Mouse (Mus musculus) stomach, embryonic 16.5 days (tissue): ENCODE results near the gene Ube2q2. TPM values are rescaled to one million over a fixed set of nuclear protein-coding genes. Genes with fewer than 3 reads are reported as not detected.

Experiments used
- ATAC-seq: fragments of 200-750 bp; cut with Nextera tagmentation; 2 replicates; pipeline ENCODE4 v1.8.0; 2017; ENCODE audit warnings: moderate number of reproducible peaks, moderate TSS enrichment; ENCODE audit not compliant: insufficient read depth, low FRiP score
- H3K27ac ChIP-seq: fragments of 300-500 bp; sonication (generic); 2 replicates; pipeline ENCODE4 v1.5.1; 2014; ENCODE audit warnings: low read length
- H3K27me3 ChIP-seq: fragments of 300-500 bp; sonication (generic); 2 replicates; pipeline ENCODE4 v1.6.1; 2014; ENCODE audit warnings: low read length, control low read depth, mixed read lengths; ENCODE audit not compliant: control insufficient read depth, insufficient read depth
- H3K36me3 ChIP-seq: fragments of 300-500 bp; sonication (generic); 2 replicates; pipeline ENCODE4 v1.6.1; 2014; ENCODE audit warnings: low read length; ENCODE audit not compliant: control insufficient read depth, insufficient read depth
- H3K4me1 ChIP-seq: fragments of 300-500 bp; sonication (generic); 2 replicates; pipeline ENCODE4 v1.6.1; 2014; ENCODE audit warnings: low read length, control low read depth, mixed read lengths; ENCODE audit not compliant: control insufficient read depth, insufficient read depth
- H3K4me2 ChIP-seq: fragments of 300-500 bp; sonication (generic); 2 replicates; pipeline ENCODE4 v1.6.1; 2014; ENCODE audit warnings: low read depth, low read length, mixed read lengths
- H3K4me3 ChIP-seq: fragments of 300-500 bp; sonication (generic); replicated peaks from 2 replicates; pipeline ENCODE4 v1.5.1; 2014; ENCODE audit warnings: mild to moderate bottlenecking, low read length
- H3K9ac ChIP-seq: fragments of 300-500 bp; sonication (generic); 2 replicates; pipeline ENCODE4 v1.6.1; 2014; ENCODE audit warnings: low read length
- H3K9me3 ChIP-seq: fragments of 300-500 bp; sonication (generic); replicated peaks from 2 replicates; pipeline ENCODE4 v1.6.1; 2016; ENCODE audit warnings: low read length, control low read depth; ENCODE audit not compliant: control insufficient read depth
- WGBS: fragments of 180-500 bp; shearing (Covaris S2); extraction: QIAGEN DNeasy Blood & Tissue Kit; methylation state at CpG from one replicate; pipeline ENCODE4 v1.1.7; 2014; 5-methylcytosine and 5-hydroxymethylcytosine counted together
- polyA plus RNA-seq: library from polyadenylated mRNA; unstranded; fragments of >200 nt; fragmentation: Nextera tagmentation; extraction: Ambion mirVana; gene quantifications from 2 replicates; pipeline ENCODE4 v1.2.1, GENCODE M21; 2015

Gene Ube2q2
- polyA plus RNA-seq, 1 experiment from 2014 or later: 15.8 TPM

DNA sequence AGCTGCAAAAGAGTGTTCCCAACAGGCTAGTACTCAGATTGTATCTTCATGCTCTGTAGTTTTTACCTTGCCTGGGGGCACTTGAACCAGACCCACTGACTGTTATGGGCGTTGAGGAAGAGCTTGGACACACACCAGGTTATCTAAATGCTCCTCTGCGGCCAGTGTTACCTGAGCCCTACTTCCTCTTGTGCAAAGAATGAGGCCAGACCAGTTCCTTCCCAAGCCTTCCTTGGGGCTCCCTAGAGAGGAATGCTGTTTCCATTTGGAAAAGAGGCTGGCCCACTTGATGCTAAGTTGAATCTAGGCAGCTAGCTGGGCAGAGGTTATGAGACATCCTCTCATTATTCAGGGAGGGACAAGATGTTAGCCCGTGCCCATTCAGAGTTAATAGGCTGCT, 26.1 kb upstream of the Ube2q2 start:
- H3K9me3 ChIP-seq: no peaks in the 10 kb centered on the region
- H3K27me3 ChIP-seq: no peaks in the 10 kb centered on the region
- no peak overlapping the region for H3K4me2 ChIP-seq
- H3K4me3 ChIP-seq: no peak overlapping the region
- no peaks in the 10 kb centered on the region for H3K36me3 ChIP-seq
- no peak overlapping the region for H3K27ac ChIP-seq
- 50% methylated on average over 3 of the region's 3 CpGs for WGBS
- H3K9ac ChIP-seq: no peak overlapping the region
- ATAC-seq: no peak
- H3K4me1 ChIP-seq: no peaks in the 10 kb centered on the region

DNA sequence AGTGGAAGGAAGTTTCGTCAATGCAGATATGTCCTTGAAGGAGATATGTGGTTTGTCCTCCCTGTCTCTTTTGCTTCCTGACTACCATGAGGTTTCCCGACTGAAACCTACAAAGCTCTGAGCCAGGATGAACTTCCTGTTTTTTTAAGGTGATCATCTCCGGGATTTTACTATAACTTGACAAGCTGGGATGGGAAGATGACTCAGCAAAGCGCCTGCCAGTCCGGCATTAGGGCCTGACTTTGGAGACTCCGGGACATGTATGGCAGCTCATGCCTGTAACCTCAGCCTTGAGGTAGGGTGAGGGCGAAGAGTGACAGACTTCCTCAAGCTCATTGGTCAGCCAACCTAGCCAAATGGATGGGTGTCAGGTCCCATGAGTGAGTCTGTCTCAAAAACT, 22.9 kb upstream of the Ube2q2 start:
- ATAC-seq: no peak
- Histone ChIP-seq H3K27me3 (no peaks in the 10 kb centered on the region), H3K36me3 (no peaks in the 10 kb centered on the region), H3K9ac (no peak overlapping the region), H3K4me2 (no peak overlapping the region), H3K4me1 (no peaks in the 10 kb centered on the region), H3K27ac (no peak overlapping the region), H3K9me3 (no peaks in the 10 kb centered on the region), H3K4me3 (no peak overlapping the region)
- 76% methylated on average over 7 of the region's 7 CpGs for WGBS

DNA sequence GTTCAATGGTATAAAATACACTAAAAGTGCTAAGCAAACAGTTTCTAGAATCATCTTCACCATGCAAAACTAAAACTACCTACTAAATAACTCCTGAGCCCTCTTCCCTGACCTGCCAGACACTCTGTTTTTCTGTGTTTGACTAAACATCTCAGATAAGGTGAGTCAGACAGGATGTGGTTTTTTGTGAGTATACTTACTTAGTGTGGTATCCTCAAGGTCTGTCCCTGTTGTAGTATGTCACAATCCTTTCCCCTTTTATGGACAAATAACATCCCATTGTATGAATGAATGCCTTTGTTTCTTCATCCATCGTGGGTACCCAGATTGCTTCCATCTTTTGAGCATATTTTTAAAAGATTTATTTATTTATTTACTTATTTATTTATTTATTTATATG, 22.4 kb upstream of the Ube2q2 start:
- no peak overlapping the region for H3K4me3 ChIP-seq
- no peaks in the 10 kb centered on the region for H3K27me3 ChIP-seq
- H3K27ac ChIP-seq: no peak overlapping the region
- WGBS: 64% methylated on average over 1 of the region's 1 CpGs
- H3K9ac ChIP-seq: no peak overlapping the region
- no peaks in the 10 kb centered on the region for H3K4me1 ChIP-seq
- H3K4me2 ChIP-seq: no peak overlapping the region
- ATAC-seq: no peak
- no peaks in the 10 kb centered on the region for H3K36me3 ChIP-seq
- no peaks in the 10 kb centered on the region for H3K9me3 ChIP-seq

DNA sequence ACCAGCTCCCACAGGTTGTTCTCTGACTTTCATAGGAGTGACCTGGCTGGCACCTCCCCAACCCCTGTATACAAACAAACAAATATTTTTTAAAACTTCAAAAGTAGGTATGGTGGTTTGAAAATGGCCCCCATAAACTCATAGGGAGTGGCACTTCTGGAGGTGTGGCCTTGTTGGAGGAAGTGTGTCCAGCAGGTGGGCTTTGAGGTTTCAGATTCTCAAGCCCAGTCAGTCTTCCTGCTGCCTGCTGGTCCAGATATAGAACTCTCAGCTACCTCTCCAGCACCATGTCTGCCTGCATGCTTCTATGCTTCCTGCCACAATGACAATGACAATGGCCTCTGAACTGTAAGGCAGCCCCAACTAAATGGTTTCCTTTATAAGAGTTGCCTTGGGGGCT, 16.8 kb upstream of the Ube2q2 start:
- Histone ChIP-seq H3K4me3 (no peak overlapping the region), H3K27ac (no peak overlapping the region), H3K4me2 (no peak overlapping the region), H3K9ac (no peak overlapping the region), H3K9me3 (no peaks in the 10 kb centered on the region), H3K27me3 (no peaks in the 10 kb centered on the region), H3K4me1 (no peaks in the 10 kb centered on the region), H3K36me3 (no peaks in the 10 kb centered on the region)
- no peak for ATAC-seq

DNA sequence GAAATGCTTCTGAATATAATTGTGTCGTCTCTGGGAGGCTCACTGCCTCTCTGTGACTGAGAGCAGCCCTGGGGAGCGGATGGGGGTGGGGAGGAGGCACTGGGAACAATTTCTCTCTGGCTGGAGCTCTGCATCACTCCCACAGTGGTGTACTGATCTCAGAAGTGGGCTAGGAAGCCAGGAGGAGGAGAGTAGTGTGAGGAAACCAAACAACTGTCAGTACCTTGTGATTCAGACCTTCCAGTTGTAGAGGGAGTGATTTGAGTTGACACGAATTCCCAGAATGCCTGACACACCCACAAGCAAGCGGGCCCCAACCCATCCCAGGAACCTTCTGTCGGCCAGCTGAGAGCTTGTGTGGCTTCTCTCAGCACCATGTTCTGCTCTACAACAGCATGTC, 12.1 kb upstream of the Ube2q2 start:
- H3K4me3 ChIP-seq: no peak overlapping the region
- no peak overlapping the region for H3K4me2 ChIP-seq
- no peaks in the 10 kb centered on the region for H3K9me3 ChIP-seq
- WGBS: 21% methylated on average over 5 of the region's 5 CpGs
- no peak overlapping the region; the same call in 1 of the 2 replicates for H3K27ac ChIP-seq
- H3K27me3 ChIP-seq: no peaks in the 10 kb centered on the region
- no peak overlapping the region for H3K9ac ChIP-seq
- no peak for ATAC-seq
- no peaks in the 10 kb centered on the region for H3K36me3 ChIP-seq
- no peaks in the 10 kb centered on the region for H3K4me1 ChIP-seq

DNA sequence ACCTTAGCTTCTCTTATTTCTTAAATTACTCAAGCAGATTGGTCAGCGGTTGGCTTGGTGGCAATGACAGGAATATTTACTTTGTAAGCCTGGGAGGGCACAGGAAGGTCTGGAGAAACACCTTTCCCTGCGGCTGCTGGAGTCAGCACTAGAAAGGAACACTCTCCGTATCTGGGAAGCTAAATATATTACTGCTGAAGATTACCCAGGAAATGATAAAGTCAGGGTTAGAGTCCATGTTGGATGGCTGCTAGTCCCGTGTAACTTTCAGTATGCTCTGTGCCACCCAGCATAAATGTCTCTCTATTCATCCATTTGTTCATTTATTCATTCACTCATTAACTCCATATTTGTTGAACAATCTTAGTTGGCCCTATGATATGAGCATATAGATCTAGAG, 11.5 kb upstream of the Ube2q2 start:
- H3K9ac ChIP-seq: no peak overlapping the region
- no peaks in the 10 kb centered on the region for H3K9me3 ChIP-seq
- no peak for ATAC-seq
- H3K4me1 ChIP-seq: no peaks in the 10 kb centered on the region
- no peaks in the 10 kb centered on the region for H3K36me3 ChIP-seq
- H3K4me3 ChIP-seq: no peak overlapping the region
- no peak overlapping the region; the same call in 1 of the 2 replicates for H3K27ac ChIP-seq
- WGBS: 47% methylated on average over 4 of the region's 4 CpGs
- H3K27me3 ChIP-seq: no peaks in the 10 kb centered on the region
- no peak overlapping the region for H3K4me2 ChIP-seq

DNA sequence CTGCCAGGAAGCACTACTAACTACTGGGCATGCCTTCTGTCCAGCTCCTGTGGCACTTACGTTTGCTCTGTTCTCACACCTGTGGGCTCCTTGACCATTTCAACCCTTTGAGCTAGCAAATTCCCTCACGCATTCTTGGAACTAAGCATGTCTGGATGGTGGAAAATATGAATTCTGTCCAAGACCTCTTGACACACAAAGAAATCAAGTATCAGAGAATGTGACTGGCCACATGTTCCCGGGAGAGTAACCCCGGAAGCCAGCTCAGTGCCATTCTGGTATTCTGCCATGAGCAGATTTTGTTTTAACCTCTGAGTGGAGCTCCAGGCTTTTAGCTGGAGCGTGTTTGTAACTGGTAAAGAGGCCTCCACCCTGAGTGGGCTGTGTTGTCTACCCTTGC, 8.7 kb upstream of the Ube2q2 start:
- H3K36me3 ChIP-seq: no peaks in the 10 kb centered on the region
- ATAC-seq: no peak
- no peak overlapping the region for H3K9ac ChIP-seq
- no peaks in the 10 kb centered on the region for H3K9me3 ChIP-seq
- WGBS: 66% methylated on average over 5 of the region's 5 CpGs
- H3K27me3 ChIP-seq: no peaks in the 10 kb centered on the region
- no peaks in the 10 kb centered on the region for H3K4me1 ChIP-seq
- H3K4me3 ChIP-seq: no peak overlapping the region
- no peak overlapping the region for H3K27ac ChIP-seq
- H3K4me2 ChIP-seq: no peak overlapping the region

DNA sequence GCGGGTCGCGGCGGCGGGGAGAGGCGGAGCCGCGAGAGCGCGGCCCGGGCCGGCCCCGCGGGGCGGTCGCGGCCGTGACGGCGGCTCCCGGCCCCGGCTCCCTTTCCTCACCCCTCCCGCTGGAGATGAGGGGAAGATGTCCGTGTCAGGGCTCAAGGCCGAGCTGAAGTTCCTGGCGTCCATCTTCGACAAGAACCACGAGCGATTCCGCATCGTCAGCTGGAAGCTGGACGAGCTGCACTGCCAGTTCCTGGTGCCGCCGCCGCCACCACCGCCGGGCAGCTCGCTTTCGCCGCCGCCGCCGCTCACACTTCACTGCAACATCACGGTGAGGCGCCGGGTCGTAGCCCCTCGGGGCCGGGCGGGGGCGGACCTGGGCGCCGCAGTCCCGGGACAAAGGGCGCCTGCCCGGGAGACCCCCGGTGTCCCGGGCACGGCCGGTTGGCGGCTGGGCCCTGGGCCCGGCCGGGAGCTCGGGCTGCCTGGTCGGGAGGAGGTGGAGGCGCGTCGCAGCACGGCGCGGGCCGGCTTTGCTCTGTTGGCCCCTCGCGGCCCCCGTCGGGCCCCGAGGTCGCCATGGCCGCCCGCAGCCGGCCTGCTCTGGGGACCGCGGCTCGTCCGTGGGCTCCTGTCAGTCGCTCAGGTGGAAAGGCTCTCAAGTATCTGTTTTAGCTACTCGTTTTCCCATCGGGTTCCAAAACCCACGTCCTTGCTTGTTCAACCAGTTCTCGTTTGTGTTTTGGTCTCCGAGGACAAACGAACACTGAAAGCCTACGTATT, 1.0 kb downstream of the Ube2q2 start:
- no peaks in the 10 kb centered on the region for H3K36me3 ChIP-seq
- WGBS: under 1% methylated on average over 65 of the region's 93 CpGs

DNA sequence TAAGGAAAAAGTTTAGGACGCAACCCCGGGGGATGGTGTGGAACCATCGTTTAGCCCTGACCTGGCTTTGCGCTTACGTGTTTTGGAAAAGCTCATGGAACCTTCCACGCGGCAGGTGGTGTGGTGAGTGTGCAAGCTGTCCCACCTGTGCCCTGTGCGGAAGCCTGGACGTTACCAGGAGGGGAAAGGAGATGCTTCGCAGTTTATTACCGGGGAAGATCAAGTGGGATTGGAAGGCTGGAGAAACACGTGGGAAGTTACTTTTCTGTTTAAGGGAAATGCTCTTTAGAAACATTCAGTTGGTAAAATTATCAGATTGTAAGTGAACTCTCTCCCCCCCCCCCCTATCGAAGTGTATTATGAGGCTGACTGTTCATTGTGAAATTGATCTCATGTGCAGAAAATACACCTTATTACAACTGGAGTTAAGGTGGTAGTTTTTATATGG, 1.6 kb downstream of the Ube2q2 start:
- Histone ChIP-seq H3K4me1 (peaks cover 15% of the 10 kb centered on the region), H3K4me2 (peak overlapping the region; percentile 93), H3K9ac (peak overlapping the region; percentile 92), H3K36me3 (no peaks in the 10 kb centered on the region), H3K4me3 (peak overlapping the region; percentile 74), H3K27me3 (no peaks in the 10 kb centered on the region), H3K27ac (no peak overlapping the region), H3K9me3 (no peaks in the 10 kb centered on the region)
- 4% methylated on average over 13 of the region's 13 CpGs for WGBS
- ATAC-seq: no peak

More for the DNA sequence above, 1.0 kb downstream of the Ube2q2 start:
- Histone ChIP-seq H3K27me3 (no peaks in the 10 kb centered on the region), H3K9ac (peak overlapping the region; percentile 92), H3K4me1 (peaks cover 15% of the 10 kb centered on the region), H3K4me2 (peak overlapping the region; percentile 93), H3K27ac (peak overlapping the region; percentile 74), H3K4me3 (peak overlapping the region; percentile 74), H3K9me3 (no peaks in the 10 kb centered on the region)
- peak; percentile 67 for ATAC-seq
